Mouse (Mus musculus) erythroblast, embryonic 14.5 days (primary cell): Measurements from ENCODE around the gene Atf6. TPM values are rescaled to one million over a fixed set of nuclear protein-coding genes. Genes with fewer than 3 reads are reported as not detected.

ENCODE experiments used
- H3K27me3 ChIP-seq: 2 replicates; pipeline ENCODE4 v1.6.1; 2012; ENCODE audit warnings: inconsistent platforms; ENCODE audit not compliant: control insufficient read depth
- H3K36me3 ChIP-seq: 2 replicates; pipeline ENCODE4 v1.6.1; 2012; ENCODE audit warnings: mild to moderate bottlenecking, inconsistent platforms; ENCODE audit not compliant: control insufficient read depth
- H3K4me1 ChIP-seq: 2 replicates; pipeline ENCODE4 v1.6.1; 2012; ENCODE audit warnings: inconsistent platforms; ENCODE audit not compliant: control insufficient read depth
- H3K4me3 ChIP-seq: replicated peaks from 2 replicates; pipeline ENCODE3; 2012; ENCODE audit warnings: moderate library complexity, mild to moderate bottlenecking, inconsistent platforms
- H3K9me3 ChIP-seq: 2 replicates; pipeline ENCODE4 v1.6.1; 2012; ENCODE audit warnings: low read length, inconsistent platforms, mixed read lengths; ENCODE audit not compliant: control insufficient read depth
- GATA1 ChIP-seq: IDR thresholded peaks from 2 replicates; pipeline ENCODE4 v1.6.1; 2012; ENCODE audit warnings: low read length, inconsistent platforms, mixed read lengths
- TAL1 ChIP-seq: IDR thresholded peaks from 3 replicates; pipeline ENCODE4 v1.6.1; 2012; ENCODE audit warnings: low read length, inconsistent platforms, mixed read lengths
- polyA plus RNA-seq: library from polyadenylated mRNA; stranded (reverse); fragments of >175 nt; gene quantifications from 2 replicates; pipeline ENCODE4 v1.2.3, GENCODE M21; 2012

Atf6 gene
- polyA plus RNA-seq, 1 experiment = 0.22 TPM

GRCm38 (mm10) chr1:170655280-170655917 lies 212.2 kb downstream of the Atf6 start:
- TF ChIP-seq GATA1 (no peak), TAL1 (no peak)
- H3K27me3 ChIP-seq = 0 out of 2 replicates have a peak, but pooled peaks cover 2% of the 10 kb centered on the region

More at GRCm38 (mm10) chr1:170655280-170655917, 212.2 kb downstream of the Atf6 start:
- H3K4me1 ChIP-seq = no peaks in the 10 kb centered on the region
- H3K36me3 ChIP-seq = no peaks in the 10 kb centered on the region
- no peaks in the 10 kb centered on the region for H3K9me3 ChIP-seq
- H3K4me3 ChIP-seq = no peak overlapping the region

Other genes with a start within 250 kb of the Atf6 start
- not detected in 2 replicates for gene Olfml2b, start 223.2 kb downstream of the Atf6 start, polyA plus RNA-seq
- 0.28 and 0.80 TPM in 2 replicates for gene Gm26620, start 17.3 kb upstream of the Atf6 start, polyA plus RNA-seq
- gene Dusp12, start 17.8 kb upstream of the Atf6 start, polyA plus RNA-seq = 0.10 and 0.16 TPM in 2 replicates
- not detected in 2 replicates for gene Fcrlb, start 45.2 kb upstream of the Atf6 start, polyA plus RNA-seq
- not detected in 2 replicates for gene Fcrla, start 59.8 kb upstream of the Atf6 start, polyA plus RNA-seq
- gene Fcgr2b, start 108.8 kb upstream of the Atf6 start, polyA plus RNA-seq = not detected in 2 replicates
- gene Fcgr4, start 151.1 kb upstream of the Atf6 start, polyA plus RNA-seq = not detected in 2 replicates
- 0.06 TPM in 1 of 2 replicates, not detected in the other for gene Fcgr3, start 197.2 kb upstream of the Atf6 start, polyA plus RNA-seq
- 0.37 and 0.64 TPM in 2 replicates for gene Cfap126, start 246.1 kb upstream of the Atf6 start, polyA plus RNA-seq